Mouse (Mus musculus) limb, embryonic 11.5 days (tissue): ENCODE data around the gene Rasl10b. TPM values are rescaled to one million over a fixed set of nuclear protein-coding genes. Genes with fewer than 3 reads are reported as not detected.

ENCODE experiments used
- ATAC-seq: fragments of 200-750 bp; cut with Nextera tagmentation; 2 replicates; pipeline ENCODE4 v1.8.0; 2017; ENCODE audit warnings: low read depth; ENCODE audit not compliant: insufficient number of reproducible peaks, low FRiP score, low TSS enrichment
- DNase-seq: peaks from one replicate; pipeline ENCODE4 v3.0.0-alpha.2; 2015; ENCODE audit warnings: low spot score
- H3K27ac ChIP-seq: fragments of 300-500 bp; sonication (generic); replicated peaks from 2 replicates; pipeline ENCODE4 v1.5.1; 2014; ENCODE audit warnings: low read depth, mild to moderate bottlenecking, low read length
- H3K27me3 ChIP-seq: fragments of 300-500 bp; sonication (generic); 2 replicates; pipeline ENCODE4 v1.6.1; 2014; ENCODE audit warnings: mild to moderate bottlenecking, low read length, mixed read lengths; ENCODE audit not compliant: control insufficient read depth, insufficient read depth
- H3K36me3 ChIP-seq: fragments of 300-500 bp; sonication (generic); 2 replicates; pipeline ENCODE4 v1.6.1; 2014; ENCODE audit warnings: mild to moderate bottlenecking, low read length, moderate library complexity, mixed read lengths; ENCODE audit not compliant: control insufficient read depth, insufficient read depth
- H3K4me1 ChIP-seq: fragments of 300-500 bp; sonication (generic); 2 replicates; pipeline ENCODE4 v1.6.1; 2014; ENCODE audit warnings: low read length, mixed read lengths; ENCODE audit not compliant: control insufficient read depth, insufficient read depth
- H3K4me2 ChIP-seq: fragments of 300-500 bp; sonication (generic); 2 replicates; pipeline ENCODE4 v1.6.1; 2014; ENCODE audit warnings: low read depth, mild to moderate bottlenecking, moderate library complexity; ENCODE audit not compliant: severe bottlenecking
- H3K4me3 ChIP-seq: fragments of 300-500 bp; sonication (generic); 2 replicates; pipeline ENCODE4 v1.5.1; 2014; ENCODE audit warnings: low read depth, low read length
- H3K9ac ChIP-seq: fragments of 300-500 bp; sonication (generic); 2 replicates; pipeline ENCODE4 v1.6.1; 2014; ENCODE audit warnings: mild to moderate bottlenecking, low read length
- H3K9me3 ChIP-seq: fragments of 300-500 bp; sonication (generic); 2 replicates; pipeline ENCODE4 v1.6.1; 2016; ENCODE audit warnings: low read length; ENCODE audit not compliant: control insufficient read depth
- WGBS: fragments of 180-500 bp; shearing (Covaris S2); extraction: QIAGEN DNeasy Blood & Tissue Kit; methylation state at CpG from one replicate; pipeline ENCODE4 v1.1.7; 2014; 5-methylcytosine and 5-hydroxymethylcytosine counted together
- polyA plus RNA-seq: library from polyadenylated mRNA; unstranded; fragments of >200 nt; fragmentation: Nextera tagmentation; extraction: Ambion mirVana; gene quantifications from 2 replicates; pipeline ENCODE4 v1.2.1, GENCODE M21; 2014

The Rasl10b gene
- polyA plus RNA-seq, 1 experiment from 2014 or later: 0.88 TPM

DNA sequence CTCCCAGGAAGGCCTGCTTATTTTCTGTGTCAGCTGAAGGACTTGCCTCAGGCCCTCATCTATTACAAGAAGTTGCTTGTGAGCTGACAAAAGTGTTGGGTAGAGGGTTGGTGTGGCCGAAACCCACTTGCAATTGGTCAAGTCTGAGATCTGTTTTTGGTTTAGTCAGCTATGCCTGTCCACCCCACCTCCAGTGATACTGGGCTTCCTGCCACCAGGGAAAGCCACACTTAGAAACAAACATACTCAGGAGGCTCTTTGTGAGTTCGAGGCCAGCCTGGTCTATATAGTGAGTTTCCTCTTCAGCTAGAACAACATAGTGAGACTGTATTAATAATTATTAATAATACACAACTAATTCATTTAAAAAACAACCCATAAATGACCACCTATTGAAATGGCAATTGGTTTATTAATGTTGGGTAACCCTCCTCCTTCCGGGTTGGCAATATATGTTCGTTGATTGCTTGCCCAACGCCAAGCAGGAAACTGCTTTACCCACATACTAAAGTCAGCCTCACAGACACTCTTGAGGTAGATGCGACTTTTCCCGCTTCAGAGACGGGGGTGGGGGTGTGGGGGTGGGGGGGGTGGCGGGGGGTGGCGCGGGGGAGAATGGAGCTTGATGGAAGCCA, 30.6 kb downstream of the Rasl10b start:
- Histone ChIP-seq H3K9ac (no peak overlapping the region), H3K4me1 (no peaks in the 10 kb centered on the region), H3K4me2 (peak overlapping the region; percentile 75), H3K27ac (no peak overlapping the region), H3K4me3 (peak overlapping the region; percentile 47; the same call in 1 of the 2 replicates), H3K36me3 (no peaks in the 10 kb centered on the region; the same call in 1 of the 2 replicates), H3K27me3 (peaks cover 34% of the 10 kb centered on the region), H3K9me3 (no peaks in the 10 kb centered on the region)
- DNase-seq (no peak), ATAC-seq (no peak)
- WGBS: 30% methylated on average over 11 of the region's 11 CpGs

DNA sequence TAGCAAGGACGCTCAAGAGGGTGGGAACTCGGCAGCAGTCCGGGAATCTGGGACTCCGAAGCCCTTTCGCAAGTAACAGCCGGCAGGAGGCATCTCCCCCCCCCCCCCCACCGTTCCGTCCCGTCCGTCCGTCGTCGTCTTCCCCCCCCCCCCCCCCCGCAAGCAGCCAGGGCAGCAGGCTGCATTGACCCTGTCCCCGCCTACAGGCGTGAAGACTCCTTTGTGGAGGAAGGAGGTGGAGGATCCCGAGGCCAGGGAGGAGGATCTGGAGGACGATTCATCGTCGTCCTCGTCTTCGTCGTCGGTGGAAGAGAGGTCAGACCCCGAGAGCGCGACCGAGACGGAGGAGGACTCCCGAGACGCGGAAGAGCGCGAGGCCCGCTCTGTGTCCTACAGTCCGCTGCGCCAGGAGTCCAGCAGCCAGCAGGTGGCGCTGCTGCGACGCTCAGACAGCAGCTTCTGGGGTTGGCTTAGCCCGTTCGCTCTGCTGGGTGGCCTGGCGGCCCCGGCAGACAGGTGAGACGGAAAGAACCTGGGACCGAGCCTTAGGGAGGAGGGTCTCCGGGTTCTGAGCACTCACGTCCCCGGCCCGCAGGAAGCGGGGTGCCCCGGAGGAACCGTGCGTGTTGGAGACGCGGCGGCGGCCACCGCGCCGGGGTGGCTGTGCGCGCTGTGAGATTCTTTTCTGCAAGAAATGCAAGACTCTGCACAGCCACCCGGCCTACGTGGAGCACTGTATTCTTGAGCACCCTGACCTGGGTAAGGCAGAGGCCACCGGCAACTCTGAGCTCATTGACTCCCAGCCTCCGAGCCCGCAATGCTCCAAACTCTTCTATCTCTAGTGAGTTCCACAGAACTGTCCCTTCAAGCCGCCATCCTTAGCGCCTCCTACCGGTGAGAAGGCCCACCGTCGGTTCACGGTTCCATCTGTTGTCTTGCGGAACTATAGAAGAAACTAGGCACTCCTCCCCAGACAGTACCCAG, 31.4 kb downstream of the Rasl10b start:
- H3K9ac ChIP-seq: peak overlapping the region; percentile 41
- no peak overlapping the region for H3K27ac ChIP-seq
- WGBS: under 1% methylated on average over 64 of the region's 75 CpGs
- H3K36me3 ChIP-seq: no peaks in the 10 kb centered on the region; the same call in 1 of the 2 replicates
- no peaks in the 10 kb centered on the region for H3K9me3 ChIP-seq
- DNase-seq (peak; percentile 93), ATAC-seq (peak; percentile 89)
- H3K27me3 ChIP-seq: peaks cover 41% of the 10 kb centered on the region
- no peaks in the 10 kb centered on the region for H3K4me1 ChIP-seq
- peak overlapping the region; percentile 47 for H3K4me3 ChIP-seq
- peak overlapping the region; percentile 75 for H3K4me2 ChIP-seq

DNA sequence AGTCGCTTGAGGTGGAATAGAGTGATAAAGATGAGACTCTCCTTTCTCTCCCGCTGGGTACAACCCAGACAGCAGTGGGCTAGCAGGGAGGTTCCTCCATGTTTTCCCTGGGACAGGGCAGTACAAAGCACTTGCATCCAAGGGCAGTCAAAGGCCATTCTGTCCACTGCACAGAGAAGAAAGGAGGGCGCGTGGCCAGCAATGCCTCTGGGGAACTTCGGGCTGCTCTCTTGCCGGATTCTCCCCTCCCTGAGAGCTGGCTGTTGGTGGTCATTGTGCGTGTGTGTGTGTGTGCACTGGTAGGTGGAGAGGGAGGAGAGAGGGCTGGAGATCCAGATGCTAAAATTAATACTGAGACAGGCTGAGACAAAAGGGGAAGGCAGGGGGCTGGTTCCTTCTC, 32.3 kb downstream of the Rasl10b start:
- no peaks in the 10 kb centered on the region for H3K4me1 ChIP-seq
- no peak for ATAC-seq
- 63% methylated on average over 7 of the region's 7 CpGs for WGBS

GRCm38 (mm10) chr11:83442596-83443267, 33.8 kb downstream of the Rasl10b start:
- no peaks in the 10 kb centered on the region for H3K9me3 ChIP-seq
- no peaks in the 10 kb centered on the region for H3K4me1 ChIP-seq
- 0 out of 2 replicates have a peak overlapping the region, but pooled peaks have one; percentile 10 for H3K4me2 ChIP-seq
- ATAC-seq: 0 out of 2 replicates have a peak, but pooled peaks have one; percentile 31
- H3K4me3 ChIP-seq: no peak overlapping the region; the same call in 1 of the 2 replicates
- DNase-seq: peak; percentile 87
- WGBS: 12% methylated on average over 29 of the region's 29 CpGs
- no peak overlapping the region for H3K27ac ChIP-seq
- peaks cover 43% of the 10 kb centered on the region for H3K27me3 ChIP-seq
- no peak overlapping the region for H3K9ac ChIP-seq
- H3K36me3 ChIP-seq: no peaks in the 10 kb centered on the region; the same call in 1 of the 2 replicates

More for the DNA sequence above, 32.3 kb downstream of the Rasl10b start:
- Histone ChIP-seq H3K27ac (no peak overlapping the region), H3K4me3 (no peak overlapping the region), H3K4me2 (no peak overlapping the region), H3K9ac (no peak overlapping the region), H3K36me3 (no peaks in the 10 kb centered on the region; the same call in 1 of the 2 replicates), H3K9me3 (no peaks in the 10 kb centered on the region), H3K27me3 (peaks cover 41% of the 10 kb centered on the region)
- DNase-seq: no peak

GRCm38 (mm10) chr11:83443824-83444223, 34.9 kb downstream of the Rasl10b start:
- ATAC-seq (no peak), DNase-seq (no peak)
- peaks cover 43% of the 10 kb centered on the region for H3K27me3 ChIP-seq
- H3K27ac ChIP-seq: no peak overlapping the region
- H3K4me3 ChIP-seq: no peak overlapping the region
- no peaks in the 10 kb centered on the region for H3K9me3 ChIP-seq
- H3K36me3 ChIP-seq: no peaks in the 10 kb centered on the region; the same call in 1 of the 2 replicates
- no peak overlapping the region for H3K4me2 ChIP-seq
- no peaks in the 10 kb centered on the region for H3K4me1 ChIP-seq
- H3K9ac ChIP-seq: no peak overlapping the region
- 7% methylated on average over 7 of the region's 7 CpGs for WGBS

DNA sequence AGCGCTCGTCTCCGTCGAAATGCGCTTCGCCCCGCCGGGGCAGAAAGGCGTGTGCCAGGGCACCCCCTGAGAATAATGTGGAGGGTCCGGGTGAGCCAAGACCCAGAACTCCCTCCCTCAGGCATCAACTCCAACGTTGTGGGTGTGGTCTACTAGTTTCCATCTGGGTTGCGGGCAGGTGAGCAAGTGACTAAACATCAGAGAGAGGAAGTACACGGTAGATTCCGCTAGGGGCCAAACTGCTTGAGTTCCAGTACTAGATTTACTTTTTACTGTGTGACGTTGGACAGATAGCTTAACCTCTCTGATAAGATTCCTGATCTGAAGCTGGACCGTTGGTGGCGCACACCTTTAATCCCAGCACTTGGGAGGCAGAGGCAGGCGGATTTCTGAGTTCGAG, 36.1 kb downstream of the Rasl10b start:
- Histone ChIP-seq H3K4me2 (peak overlapping the region; percentile 41), H3K9ac (no peak overlapping the region), H3K4me3 (peak overlapping the region; percentile 10; the same call in 1 of the 2 replicates), H3K36me3 (no peaks in the 10 kb centered on the region; the same call in 1 of the 2 replicates), H3K4me1 (0 out of 2 replicates have a peak, but pooled peaks cover 3% of the 10 kb centered on the region), H3K27me3 (peaks cover 43% of the 10 kb centered on the region), H3K27ac (no peak overlapping the region), H3K9me3 (no peaks in the 10 kb centered on the region)
- DNase-seq: no peak
- no peak for ATAC-seq
- WGBS: 30% methylated on average over 19 of the region's 19 CpGs

DNA sequence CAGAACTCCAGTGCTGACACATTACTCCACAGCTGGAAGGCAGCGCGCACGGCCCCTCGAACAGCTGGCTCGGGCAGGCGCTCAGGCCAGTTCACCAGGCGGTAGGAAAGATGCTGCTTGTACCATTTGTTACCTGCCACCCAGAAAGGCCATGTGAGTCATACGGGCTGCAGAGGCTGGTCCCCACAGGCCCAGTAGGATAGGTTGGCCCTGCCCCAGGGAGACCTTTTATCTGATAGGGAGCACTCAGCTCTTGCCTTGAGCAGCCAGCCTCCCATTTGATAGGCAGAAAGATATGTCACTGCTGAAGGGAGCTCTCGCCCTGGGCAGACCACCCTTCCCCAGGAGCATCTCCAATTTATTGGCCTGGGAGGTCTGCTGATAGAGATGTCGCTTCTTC, 38.7 kb downstream of the Rasl10b start:
- 0 out of 2 replicates have a peak, but pooled peaks cover 3% of the 10 kb centered on the region for H3K4me1 ChIP-seq
- ATAC-seq: no peak

More for the DNA sequence above, 38.7 kb downstream of the Rasl10b start:
- Histone ChIP-seq H3K9me3 (no peaks in the 10 kb centered on the region), H3K27me3 (peaks cover 26% of the 10 kb centered on the region), H3K9ac (no peak overlapping the region), H3K27ac (no peak overlapping the region), H3K4me2 (no peak overlapping the region), H3K36me3 (no peaks in the 10 kb centered on the region), H3K4me3 (no peak overlapping the region)
- no peak for DNase-seq
- 53% methylated on average over 10 of the region's 10 CpGs for WGBS
